Mouse (Mus musculus) testis, adult 2 months (tissue): ENCODE measurements at regions not wholly inside any gene's neighbourhood (a gene's known extent, or its start where the extent isn't known, plus 50 kb on each side); places are given as distances from the start of the nearest gene placed in this dataset.

Experiments used
- H3K27ac ChIP-seq: fragments of 200-500 bp; 2 replicates; pipeline ENCODE4 v1.5.1; 2012; ENCODE audit warnings: low read depth, low read length; ENCODE audit not compliant: control insufficient read depth, insufficient read depth
- H3K27me3 ChIP-seq: fragments of 200-500 bp; 2 replicates; pipeline ENCODE4 v1.6.1; 2012; ENCODE audit warnings: mild to moderate bottlenecking, low read length, moderate library complexity; ENCODE audit not compliant: control insufficient read depth, insufficient read depth
- H3K36me3 ChIP-seq: fragments of 200-500 bp; 2 replicates; pipeline ENCODE4 v1.6.1; 2012; ENCODE audit warnings: mild to moderate bottlenecking, low read length; ENCODE audit not compliant: control insufficient read depth, insufficient read depth
- H3K4me1 ChIP-seq: fragments of 200-500 bp; 2 replicates; pipeline ENCODE4 v1.6.1; 2012; ENCODE audit warnings: low read length; ENCODE audit not compliant: control insufficient read depth, insufficient read depth
- H3K4me3 ChIP-seq: fragments of 200-500 bp; 2 replicates; pipeline ENCODE4 v1.5.1; 2012; ENCODE audit warnings: low read depth, mild to moderate bottlenecking, low read length, moderate library complexity, mixed read lengths; ENCODE audit not compliant: control insufficient read depth
- CTCF ChIP-seq: fragments of 200-500 bp; IDR thresholded peaks from 2 replicates; pipeline ENCODE4 v1.5.1; 2012; ENCODE audit warnings: low read depth, mild to moderate bottlenecking, inconsistent platforms, low read length, moderate library complexity; ENCODE audit not compliant: control insufficient read depth, insufficient read depth, insufficient replicate concordance
- POLR2A ChIP-seq: fragments of 200-500 bp; IDR thresholded peaks from 2 replicates; pipeline ENCODE4 v1.6.1; 2012; ENCODE audit warnings: low read depth, mild to moderate bottlenecking, inconsistent platforms, low read length, moderate library complexity; ENCODE audit not compliant: control insufficient read depth

- Histone ChIP-seq H3K36me3 (no peaks in the 10 kb centered on the region), H3K4me1 (no peaks in the 10 kb centered on the region), H3K27ac (no peak overlapping the region), H3K27me3 (no peaks in the 10 kb centered on the region), H3K4me3 (no peak overlapping the region)
- TF ChIP-seq POLR2A (no peak), CTCF (no peak)
Observed at GRCm38 (mm10) chr15:96055796-96056473, 231.4 kb upstream of the Arid2 start.

DNA sequence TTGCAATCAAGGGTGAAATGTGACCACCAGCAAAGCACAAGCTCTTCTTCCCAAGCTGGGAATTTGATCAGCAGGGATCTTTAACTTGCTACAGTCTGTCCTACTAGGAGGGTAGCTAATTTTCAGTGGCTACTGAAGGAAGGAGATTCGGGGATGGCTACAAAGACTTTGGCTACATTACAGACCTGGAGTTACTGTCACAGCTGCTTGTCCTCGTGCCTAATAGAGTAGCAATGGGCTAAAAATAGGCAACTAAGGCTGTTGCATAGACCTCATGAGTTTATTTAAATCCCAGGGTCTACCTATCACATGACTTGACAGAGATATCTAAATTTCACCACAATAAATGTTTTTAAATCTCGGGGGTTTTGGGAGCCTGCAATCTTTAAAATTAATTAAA is 227.7 kb upstream of the Arid2 start:
- no peaks in the 10 kb centered on the region for H3K36me3 ChIP-seq
- H3K4me3 ChIP-seq = no peak overlapping the region
- no peak overlapping the region for H3K27ac ChIP-seq
- no peaks in the 10 kb centered on the region for H3K4me1 ChIP-seq
- no peak for TF ChIP-seq CTCF
- H3K27me3 ChIP-seq = no peaks in the 10 kb centered on the region

DNA sequence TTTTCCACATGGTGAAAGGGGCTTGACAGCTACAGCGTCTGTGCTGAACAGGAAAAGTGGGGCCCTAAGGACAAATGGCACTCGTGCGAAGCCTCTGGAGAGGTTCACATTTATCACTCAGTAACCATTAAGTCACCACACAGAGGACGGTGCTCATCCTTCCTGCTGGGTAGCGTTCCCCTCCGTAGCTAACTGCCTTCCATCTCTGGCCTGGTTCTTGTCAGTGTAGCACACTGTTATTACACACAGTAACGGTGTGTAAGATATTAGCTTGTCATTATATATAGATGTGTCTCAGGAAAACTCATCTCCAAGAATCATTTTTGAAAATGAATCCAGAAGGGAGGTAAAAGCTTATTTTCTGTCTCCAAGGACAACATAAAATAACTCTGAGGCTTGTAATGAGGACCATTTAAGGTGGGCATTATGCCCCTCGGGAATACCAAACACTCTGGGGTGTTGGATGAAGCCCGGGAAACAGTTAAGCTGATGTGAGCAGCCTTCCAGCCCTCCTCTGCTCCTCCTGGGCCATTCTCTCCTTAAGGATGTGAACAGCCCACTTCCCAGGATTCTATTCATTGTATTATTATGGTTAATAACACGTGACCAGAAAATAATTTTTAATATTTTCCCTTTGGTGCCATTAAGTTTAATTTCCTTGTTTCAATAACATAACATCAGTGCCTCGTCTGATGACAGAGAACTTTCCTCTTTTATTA is 222.7 kb upstream of the Arid2 start:
- Histone ChIP-seq H3K4me3 (no peak overlapping the region), H3K36me3 (no peaks in the 10 kb centered on the region), H3K27ac (no peak overlapping the region), H3K4me1 (no peaks in the 10 kb centered on the region), H3K27me3 (no peaks in the 10 kb centered on the region)
- TF ChIP-seq POLR2A = no peak
- no peak for TF ChIP-seq CTCF

GRCm38 (mm10) chr15:96075615-96076014 is 211.7 kb upstream of the Arid2 start:
- Histone ChIP-seq H3K27me3 (no peaks in the 10 kb centered on the region), H3K4me1 (no peaks in the 10 kb centered on the region), H3K27ac (no peak overlapping the region), H3K36me3 (no peaks in the 10 kb centered on the region), H3K4me3 (no peak overlapping the region)
- TF ChIP-seq CTCF = no peak
- TF ChIP-seq POLR2A = no peak

DNA sequence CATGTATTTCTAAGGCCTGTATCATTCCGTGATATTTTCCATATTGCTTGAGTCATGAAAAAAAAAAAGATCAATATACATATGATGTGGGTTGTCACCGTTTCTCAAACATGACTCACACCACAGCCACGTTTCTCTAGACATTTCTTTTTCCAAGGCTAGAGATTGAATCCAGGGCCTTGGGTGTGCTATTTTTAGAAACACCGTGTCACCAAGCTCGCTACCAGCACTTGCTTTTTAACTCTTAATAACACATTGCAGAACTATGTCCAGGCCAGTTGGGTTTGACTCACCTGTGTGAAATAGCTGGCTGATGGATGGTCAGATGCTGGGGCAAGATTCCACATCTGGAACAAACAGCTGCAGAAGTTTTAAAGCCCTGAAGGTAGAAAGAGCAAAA is 209.6 kb upstream of the Arid2 start:
- Histone ChIP-seq H3K27ac (no peak overlapping the region), H3K27me3 (no peaks in the 10 kb centered on the region), H3K36me3 (no peaks in the 10 kb centered on the region), H3K4me3 (no peak overlapping the region), H3K4me1 (no peaks in the 10 kb centered on the region)
- TF ChIP-seq POLR2A (no peak), CTCF (no peak)

- no peak overlapping the region for H3K4me3 ChIP-seq
- H3K4me1 ChIP-seq = no peaks in the 10 kb centered on the region
- H3K27me3 ChIP-seq = no peaks in the 10 kb centered on the region
- H3K36me3 ChIP-seq = no peaks in the 10 kb centered on the region
- H3K27ac ChIP-seq = no peak overlapping the region
- TF ChIP-seq POLR2A (no peak), CTCF (no peak)
Observed at GRCm38 (mm10) chr15:96078580-96078979, 208.7 kb upstream of the Arid2 start.

DNA sequence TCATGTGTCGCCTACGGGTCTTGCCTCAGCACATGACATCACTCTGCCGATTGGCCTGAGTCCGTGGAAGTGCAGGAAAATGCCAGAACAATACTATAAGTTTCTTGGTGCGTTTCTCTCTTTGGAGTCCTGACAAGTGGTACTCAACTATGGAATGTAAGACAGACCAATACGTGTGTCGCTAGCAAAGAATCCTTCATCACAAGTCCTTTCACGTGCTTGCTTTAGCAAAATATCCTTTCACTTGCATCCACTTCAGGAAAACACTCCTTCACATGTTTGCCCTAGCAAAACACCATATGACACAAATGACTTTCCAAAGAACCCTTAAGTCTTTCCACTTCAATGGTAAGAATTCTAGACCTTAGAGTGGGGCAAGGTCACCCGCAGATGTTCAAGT is 197.6 kb upstream of the Arid2 start:
- H3K4me1 ChIP-seq = no peaks in the 10 kb centered on the region
- no peak for TF ChIP-seq CTCF
- no peak for TF ChIP-seq POLR2A

More for the DNA sequence above, 197.6 kb upstream of the Arid2 start:
- no peaks in the 10 kb centered on the region for H3K36me3 ChIP-seq
- no peaks in the 10 kb centered on the region for H3K27me3 ChIP-seq
- no peak overlapping the region for H3K27ac ChIP-seq
- H3K4me3 ChIP-seq = no peak overlapping the region
